Mouse (Mus musculus): ENCODE results near the gene Lmtk2.

DNA sequence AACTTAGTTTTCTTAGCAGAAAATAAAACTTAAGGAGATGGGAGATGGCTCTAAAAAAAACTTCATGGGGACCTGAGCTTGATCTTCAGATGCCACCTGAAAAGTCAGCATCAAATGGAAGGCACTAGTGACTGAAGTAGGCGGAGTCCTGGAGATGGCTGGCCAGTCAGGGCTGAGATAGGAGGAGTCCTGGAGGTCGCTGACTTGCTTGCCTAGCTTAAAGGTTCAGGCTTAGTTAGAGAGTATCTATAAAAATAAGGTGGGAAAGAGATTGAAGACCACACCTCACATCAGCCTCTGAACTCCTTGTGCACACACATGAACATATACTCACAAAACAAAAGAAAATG, 15.4 kb downstream of the Lmtk2 start:
- TF ChIP-seq CTCF (IDR thresholded peaks at IDR 0.05; ENCODE audit: low read depth, low read length) (no peak), POLR2A (IDR thresholded peaks at IDR 0.05; ENCODE audit: extremely low read depth, insufficient read depth, low read length) (no peak)
